Mouse (Mus musculus) heart, embryonic 16.5 days (tissue): ENCODE results near the gene Scn3b. TPM values are rescaled to one million over a fixed set of nuclear protein-coding genes. Genes with fewer than 3 reads are reported as not detected.

Experiments used
- ATAC-seq: fragments of 200-750 bp; cut with Nextera tagmentation; replicated peaks from 2 replicates; pipeline ENCODE4 v1.8.0; 2017; ENCODE audit warnings: moderate number of reproducible peaks; ENCODE audit not compliant: insufficient read depth, low FRiP score; ENCODE audit errors: extremely low read depth
- H3K27ac ChIP-seq: fragments of 300-500 bp; sonication (generic); 2 replicates; pipeline ENCODE4 v1.5.1; 2014; ENCODE audit warnings: mild to moderate bottlenecking, low read length, control low read depth, moderate library complexity
- H3K27me3 ChIP-seq: fragments of 300-500 bp; sonication (generic); 2 replicates; pipeline ENCODE4 v1.6.1; 2014; ENCODE audit warnings: low read length, mixed read lengths; ENCODE audit not compliant: control insufficient read depth, insufficient read depth
- H3K36me3 ChIP-seq: fragments of 300-500 bp; sonication (generic); 2 replicates; pipeline ENCODE4 v1.6.1; 2014; ENCODE audit not compliant: control insufficient read depth, insufficient read depth
- H3K4me1 ChIP-seq: fragments of 300-500 bp; sonication (generic); 2 replicates; pipeline ENCODE4 v1.6.1; 2014; ENCODE audit warnings: low read length, mixed read lengths; ENCODE audit not compliant: control insufficient read depth, insufficient read depth
- H3K4me2 ChIP-seq: fragments of 300-500 bp; sonication (generic); 2 replicates; pipeline ENCODE4 v1.6.1; 2014; ENCODE audit warnings: low read depth, mild to moderate bottlenecking, control low read depth, low read length
- H3K4me3 ChIP-seq: fragments of 300-500 bp; sonication (generic); 2 replicates; pipeline ENCODE4 v1.5.1; 2014; ENCODE audit warnings: mild to moderate bottlenecking, control low read depth, low read length
- H3K9ac ChIP-seq: fragments of 300-500 bp; sonication (generic); 2 replicates; pipeline ENCODE4 v1.6.1; 2014; ENCODE audit warnings: low read length, control low read depth
- H3K9me3 ChIP-seq: fragments of 300-500 bp; sonication (generic); replicated peaks from 2 replicates; pipeline ENCODE4 v1.6.1; 2016; ENCODE audit warnings: low read length; ENCODE audit not compliant: control insufficient read depth
- WGBS: fragments of 180-500 bp; shearing (Covaris S2); extraction: QIAGEN DNeasy Blood & Tissue Kit; methylation state at CpG from one replicate; pipeline ENCODE4 v1.1.7; 2014; 5-methylcytosine and 5-hydroxymethylcytosine counted together
- polyA plus RNA-seq: library from polyadenylated mRNA; unstranded; fragments of >200 nt; fragmentation: Nextera tagmentation; extraction: Ambion mirVana; gene quantifications from 2 replicates; pipeline ENCODE4 v1.2.1, GENCODE M21; 2015

The Scn3b gene
- polyA plus RNA-seq, 1 experiment from 2014 or later = 1.7 TPM

GRCm38 (mm10) chr9:40252459-40252858 lies 16.6 kb upstream of the Scn3b start:
- Histone ChIP-seq H3K9me3 (peaks cover 3% of the 10 kb centered on the region; the same call in 1 of the 2 replicates), H3K4me1 (no peaks in the 10 kb centered on the region), H3K27ac (no peak overlapping the region), H3K9ac (no peak overlapping the region), H3K27me3 (no peaks in the 10 kb centered on the region), H3K4me2 (no peak overlapping the region), H3K36me3 (no peaks in the 10 kb centered on the region), H3K4me3 (no peak overlapping the region)
- 35% methylated on average over 3 of the region's 3 CpGs for WGBS
- no peak for ATAC-seq

GRCm38 (mm10) chr9:40263874-40264273 lies 5.1 kb upstream of the Scn3b start:
- no peak overlapping the region for H3K4me2 ChIP-seq
- no peak overlapping the region for H3K27ac ChIP-seq
- no peaks in the 10 kb centered on the region for H3K9me3 ChIP-seq
- H3K36me3 ChIP-seq = no peaks in the 10 kb centered on the region
- no peak overlapping the region for H3K9ac ChIP-seq
- ATAC-seq = no peak
- H3K27me3 ChIP-seq = peaks cover 3% of the 10 kb centered on the region
- H3K4me3 ChIP-seq = no peak overlapping the region
- peaks cover 3% of the 10 kb centered on the region for H3K4me1 ChIP-seq
- 44% methylated on average over 6 of the region's 6 CpGs for WGBS

GRCm38 (mm10) chr9:40268040-40268747 lies 823 bp upstream of the Scn3b start:
- Histone ChIP-seq H3K4me3 (no peak overlapping the region), H3K36me3 (no peaks in the 10 kb centered on the region), H3K9me3 (no peaks in the 10 kb centered on the region), H3K4me1 (peaks cover 13% of the 10 kb centered on the region), H3K27ac (no peak overlapping the region), H3K9ac (no peak overlapping the region), H3K27me3 (peaks cover 18% of the 10 kb centered on the region), H3K4me2 (peak overlapping the region; percentile 55; the same call in 1 of the 2 replicates)
- 18% methylated on average over 21 of the region's 21 CpGs for WGBS
- ATAC-seq = no peak

GRCm38 (mm10) chr9:40268748-40269102 lies 292 bp upstream of the Scn3b start:
- Histone ChIP-seq H3K27ac (no peak overlapping the region), H3K36me3 (no peaks in the 10 kb centered on the region), H3K4me2 (peak overlapping the region; percentile 55), H3K27me3 (peaks cover 18% of the 10 kb centered on the region), H3K9me3 (no peaks in the 10 kb centered on the region), H3K4me1 (peaks cover 14% of the 10 kb centered on the region), H3K9ac (no peak overlapping the region), H3K4me3 (peak overlapping the region; percentile 37)
- 7% methylated on average over 4 of the region's 4 CpGs for WGBS
- peak; percentile 15; the same call in 1 of the 2 replicates for ATAC-seq

- Histone ChIP-seq H3K27me3 (peaks cover 18% of the 10 kb centered on the region), H3K9me3 (no peaks in the 10 kb centered on the region), H3K9ac (no peak overlapping the region), H3K27ac (no peak overlapping the region), H3K4me2 (peak overlapping the region; percentile 55; the same call in 1 of the 2 replicates), H3K4me1 (peaks cover 15% of the 10 kb centered on the region), H3K4me3 (no peak overlapping the region; the same call in 1 of the 2 replicates), H3K36me3 (no peaks in the 10 kb centered on the region)
- 18% methylated on average over 8 of the region's 8 CpGs for WGBS
- ATAC-seq = no peak
Measured at GRCm38 (mm10) chr9:40269880-40270279, 863 bp downstream of the Scn3b start.

- H3K4me3 ChIP-seq = no peak overlapping the region
- 58% methylated on average over 3 of the region's 3 CpGs for WGBS
- no peaks in the 10 kb centered on the region for H3K9me3 ChIP-seq
- ATAC-seq = no peak
- no peak overlapping the region for H3K4me2 ChIP-seq
- H3K27ac ChIP-seq = no peak overlapping the region
- H3K9ac ChIP-seq = no peak overlapping the region
- peaks cover 18% of the 10 kb centered on the region for H3K27me3 ChIP-seq
- no peaks in the 10 kb centered on the region for H3K36me3 ChIP-seq
- H3K4me1 ChIP-seq = peaks cover 15% of the 10 kb centered on the region
Measured at GRCm38 (mm10) chr9:40271075-40271474, 2.1 kb downstream of the Scn3b start.

- no peaks in the 10 kb centered on the region for H3K36me3 ChIP-seq
- no peak overlapping the region for H3K4me3 ChIP-seq
- H3K9me3 ChIP-seq = no peaks in the 10 kb centered on the region
- no peak for ATAC-seq
- peaks cover 15% of the 10 kb centered on the region for H3K4me1 ChIP-seq
- H3K27ac ChIP-seq = no peak overlapping the region
- no peak overlapping the region for H3K9ac ChIP-seq
- H3K4me2 ChIP-seq = no peak overlapping the region
- WGBS = 70% methylated on average over 7 of the region's 7 CpGs
- H3K27me3 ChIP-seq = peaks cover 18% of the 10 kb centered on the region
Measured at GRCm38 (mm10) chr9:40272822-40273221, 3.8 kb downstream of the Scn3b start.

GRCm38 (mm10) chr9:40275904-40276303 lies 6.9 kb downstream of the Scn3b start:
- no peaks in the 10 kb centered on the region for H3K36me3 ChIP-seq
- no peak overlapping the region for H3K9ac ChIP-seq
- no peak for ATAC-seq
- H3K27me3 ChIP-seq = no peaks in the 10 kb centered on the region
- H3K27ac ChIP-seq = no peak overlapping the region
- no peak overlapping the region for H3K4me3 ChIP-seq
- H3K4me1 ChIP-seq = peaks cover 7% of the 10 kb centered on the region
- no peak overlapping the region for H3K4me2 ChIP-seq
- WGBS = 67% methylated on average over 5 of the region's 5 CpGs
- H3K9me3 ChIP-seq = no peaks in the 10 kb centered on the region

GRCm38 (mm10) chr9:40277671-40278070 lies 8.7 kb downstream of the Scn3b start:
- 75% methylated on average over 3 of the region's 3 CpGs for WGBS
- H3K9me3 ChIP-seq = no peaks in the 10 kb centered on the region
- no peak overlapping the region for H3K4me2 ChIP-seq
- H3K9ac ChIP-seq = no peak overlapping the region
- no peak overlapping the region for H3K27ac ChIP-seq
- ATAC-seq = no peak
- peaks cover 5% of the 10 kb centered on the region for H3K4me1 ChIP-seq
- no peak overlapping the region for H3K4me3 ChIP-seq
- no peaks in the 10 kb centered on the region for H3K27me3 ChIP-seq
- H3K36me3 ChIP-seq = no peaks in the 10 kb centered on the region
